Mouse (Mus musculus) right cerebral cortex, adult 2 months (tissue): ENCODE measurements around the gene Hoxc12.
A peak's percentile ranks its signal among the peaks of the same experiment; 100 is the strongest.

ENCODE experiments used
- DNase-seq, 2 experiments: peaks; one replicate each; pipeline ENCODE4 v3.0.0; 2021 to 2022; ENCODE audit warnings: low spot score in 2 of 2

Gene Hoxc12

GRCm38 (mm10) chr15:102980912-102981311 lies 44.4 kb downstream of the Hoxc12 start:
- no peak for DNase-seq

DNA sequence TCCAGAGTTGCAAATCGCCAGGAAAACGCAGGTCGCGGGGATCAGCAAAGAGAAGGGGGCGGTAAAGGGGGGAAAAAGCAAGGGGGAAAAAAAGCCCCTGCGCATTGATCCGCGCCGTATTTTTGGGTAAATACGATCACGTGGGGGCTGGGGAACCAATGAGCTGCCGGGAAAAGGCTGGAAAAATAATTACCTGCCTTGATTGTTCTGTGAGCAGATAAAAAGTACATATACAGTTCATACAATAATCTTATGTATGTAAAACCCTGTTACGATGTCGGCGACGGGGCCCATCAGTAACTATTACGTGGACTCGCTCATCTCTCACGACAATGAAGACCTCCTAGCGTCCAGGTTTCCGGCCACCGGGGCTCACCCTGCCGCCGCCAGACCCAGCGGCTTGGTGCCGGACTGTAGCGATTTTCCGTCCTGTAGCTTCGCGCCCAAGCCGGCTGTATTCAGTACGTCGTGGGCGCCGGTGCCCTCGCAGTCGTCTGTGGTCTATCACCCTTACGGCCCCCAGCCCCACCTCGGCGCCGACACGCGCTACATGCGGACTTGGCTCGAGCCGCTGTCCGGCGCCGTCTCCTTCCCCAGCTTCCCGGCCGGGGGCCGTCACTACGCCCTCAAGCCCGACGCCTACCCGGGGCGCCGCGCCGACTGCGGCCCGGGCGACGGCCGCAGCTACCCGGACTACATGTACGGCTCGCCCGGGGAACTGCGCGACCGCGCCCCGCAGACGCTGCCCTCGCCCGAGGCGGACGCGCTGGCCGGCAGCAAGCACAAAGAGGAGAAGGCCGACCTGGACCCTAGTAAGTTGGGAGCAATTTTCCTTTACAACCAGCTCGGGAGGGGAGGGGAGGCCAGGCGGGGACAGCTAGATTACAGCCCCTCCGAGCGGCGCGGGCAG lies 45.1 kb downstream of the Hoxc12 start:
- no peak for DNase-seq

DNA sequence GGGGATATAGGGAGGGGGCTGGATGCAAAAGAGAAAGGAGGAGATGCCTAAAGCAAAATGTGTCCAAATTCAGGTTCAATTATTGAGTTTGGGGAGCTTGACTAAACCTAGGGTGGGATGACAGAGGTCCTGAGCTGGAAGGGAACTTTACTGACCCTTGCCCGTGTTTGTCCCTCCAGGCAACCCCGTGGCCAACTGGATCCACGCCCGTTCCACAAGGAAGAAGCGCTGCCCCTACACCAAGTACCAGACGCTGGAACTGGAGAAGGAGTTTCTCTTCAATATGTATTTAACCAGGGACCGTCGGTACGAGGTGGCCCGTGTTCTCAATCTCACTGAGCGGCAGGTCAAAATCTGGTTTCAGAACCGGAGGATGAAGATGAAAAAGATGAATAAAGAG lies 47.2 kb downstream of the Hoxc12 start:
- no peak for DNase-seq

- no peak for DNase-seq
These were observed 48.0 kb downstream of the Hoxc12 start for GRCm38 (mm10) chr15:102984521-102984920.

GRCm38 (mm10) chr15:102984925-102985324 lies 48.4 kb downstream of the Hoxc12 start:
- DNase-seq, result no peak

- peak; percentile 84 to 89 for DNase-seq
These were observed 50.7 kb downstream of the Hoxc12 start for GRCm38 (mm10) chr15:102987124-102987833.

DNA sequence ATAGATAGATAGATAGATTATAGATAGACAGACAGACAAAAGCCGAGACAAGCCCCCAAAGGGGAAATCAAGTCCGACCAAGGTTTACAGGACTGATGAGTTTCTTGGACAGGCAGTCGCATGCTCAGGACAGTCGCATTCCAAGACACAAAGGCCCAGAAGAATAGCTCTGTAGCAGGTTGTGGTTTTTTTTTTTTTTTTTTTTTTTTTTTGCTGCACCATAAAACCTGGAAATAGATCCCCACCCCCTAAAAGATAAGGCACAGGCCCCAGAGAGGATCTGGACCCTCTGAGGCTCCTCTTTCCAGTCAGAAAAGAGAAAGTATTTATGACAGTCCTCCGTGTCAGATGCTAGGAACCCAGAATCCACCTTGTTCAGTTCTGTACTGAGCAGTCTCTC lies 51.5 kb downstream of the Hoxc12 start:
- no peak for DNase-seq
